Comparison of ENCODE assay signal across 15 mouse cellular contexts in genomic region chr7:66369071-66369933, GRCm38 (mm10). TPM values are rescaled to one million over a fixed set of nuclear protein-coding genes. Genes with fewer than 3 reads are reported as not detected.
DNase-seq lines count a peak whose midpoint lies in the region; ATAC-seq and TF ChIP-seq lines count a peak whose summit lies in the region.
"Had no signal": no experiment of that assay in that cellular context is flagged by ENCODE, and none has a peak within 500 bp of the region (broad histone marks: within the 10 kb centered on the region; RNA-seq: fewer than 3 reads in every experiment).

No protein-coding gene starts in this region.

- no peak for ATAC-seq in kidney, embryonic 14.5 days (ENCODE audit: low FRiP score, low TSS enrichment)
- no peak for ATAC-seq in heart, postnatal 0 days (ENCODE audit: insufficient read depth, low read depth)
- no peak for ATAC-seq in hindbrain, embryonic 11.5 days (ENCODE audit: low FRiP score)
- ATAC-seq: forebrain, embryonic 16.5 days had no signal

- TF ChIP-seq EP300 in heart, postnatal 0 days (IDR thresholded peaks at IDR 0.05; ENCODE audit: low read depth): no peak

- no peak overlapping the region for H3K9ac ChIP-seq in kidney, embryonic 14.5 days (ENCODE audit: low read depth, low read length)
- no peak overlapping the region for H3K9ac ChIP-seq in heart, postnatal 0 days (replicated peaks; ENCODE audit: low read depth, low read length)
- no peak overlapping the region for H3K9ac ChIP-seq in hindbrain, embryonic 11.5 days (ENCODE audit: low read depth, low read length)
- H3K9ac ChIP-seq: neural tube, embryonic 13.5 days had no signal

- no peak overlapping the region for H3K4me2 ChIP-seq in kidney, embryonic 14.5 days (replicated peaks; ENCODE audit: low read depth, low read length)
- no peak overlapping the region for H3K4me2 ChIP-seq in heart, postnatal 0 days (ENCODE audit: low read depth, low read length)
- H3K4me2 ChIP-seq in hindbrain, embryonic 11.5 days (replicated peaks; ENCODE audit: low read depth, low read length): no peak overlapping the region
- H3K4me2 ChIP-seq: neural tube, embryonic 13.5 days had no signal

- no peaks in the 10 kb centered on the region for H3K9me3 ChIP-seq in kidney, embryonic 14.5 days (ENCODE audit: control insufficient read depth, low read length)
- no peaks in the 10 kb centered on the region for H3K9me3 ChIP-seq in heart, postnatal 0 days (replicated peaks; ENCODE audit: control insufficient read depth, low read length)
- no peaks in the 10 kb centered on the region for H3K9me3 ChIP-seq in hindbrain, embryonic 11.5 days (ENCODE audit: control insufficient read depth, low read length)
- H3K9me3 ChIP-seq in midbrain, embryonic 10.5 days (replicated peaks): no peaks in the 10 kb centered on the region
- H3K9me3 ChIP-seq: hindbrain, embryonic 10.5 days; neural tube, embryonic 13.5 days had no signal

- H3K27me3 ChIP-seq in kidney, embryonic 14.5 days (ENCODE audit: control insufficient read depth, insufficient read depth, low read length): no peaks in the 10 kb centered on the region
- H3K27me3 ChIP-seq in heart, postnatal 0 days (ENCODE audit: control insufficient read depth, insufficient read depth, low read length): no peaks in the 10 kb centered on the region
- no peaks in the 10 kb centered on the region for H3K27me3 ChIP-seq in hindbrain, embryonic 11.5 days (ENCODE audit: control insufficient read depth, insufficient read depth, low read length)
- H3K27me3 ChIP-seq in midbrain, embryonic 10.5 days (ENCODE audit: low read depth, poor library complexity, severe bottlenecking): no peaks in the 10 kb centered on the region
- H3K27me3 ChIP-seq: neural tube, embryonic 13.5 days had no signal

- no peak overlapping the region for H3K4me3 ChIP-seq in kidney, embryonic 14.5 days (ENCODE audit: low read length)
- H3K4me3 ChIP-seq in heart, postnatal 0 days (ENCODE audit: low read depth, low read length): no peak overlapping the region
- H3K4me3 ChIP-seq in hindbrain, embryonic 11.5 days (ENCODE audit: low read depth, low read length): no peak overlapping the region
- H3K4me3 ChIP-seq in midbrain, embryonic 10.5 days: no peak overlapping the region
- H3K4me3 ChIP-seq: hindbrain, embryonic 10.5 days; neural tube, embryonic 13.5 days had no signal

- no peak for TF ChIP-seq CTCF in heart, postnatal 0 days (IDR thresholded peaks at IDR 0.05; ENCODE audit: low read depth)

- WGBS in kidney, embryonic 14.5 days: 70% methylated on average over 5 of the region's 5 CpGs
- WGBS in heart, postnatal 0 days: 64% methylated on average over 5 of the region's 5 CpGs
- 76% methylated on average over 5 of the region's 5 CpGs for WGBS in hindbrain, embryonic 11.5 days
- 79% methylated on average over 5 of the region's 5 CpGs for WGBS in midbrain, embryonic 10.5 days

- peak; percentile 48 for DNase-seq in adrenal gland, adult 2 months
- DNase-seq in adrenal gland, adult 8-10 months: no peak
- no peak for DNase-seq in kidney, postnatal 14 days
- DNase-seq in 3T3-L1 (ENCODE audit: low read depth, low spot score): peak; percentile 87
- DNase-seq in heart, postnatal 0 days (ENCODE audit: low spot score): no peak
- no peak for DNase-seq in hindbrain, embryonic 11.5 days (ENCODE audit: low spot score)
- no peak for DNase-seq in midbrain, embryonic 10.5 days (ENCODE audit: low spot score)
- DNase-seq: cerebellum, postnatal 36 days; layer of hippocampus, adult 9-11 months had no signal

- peaks cover 14% of the 10 kb centered on the region; the same call in 1 of the 2 replicates for H3K4me1 ChIP-seq in kidney, embryonic 14.5 days (ENCODE audit: control insufficient read depth, insufficient read depth, low read length)
- no peaks in the 10 kb centered on the region; the same call in 1 of the 2 replicates for H3K4me1 ChIP-seq in heart, postnatal 0 days (ENCODE audit: control insufficient read depth, insufficient read depth)
- H3K4me1 ChIP-seq in hindbrain, embryonic 11.5 days (replicated peaks; ENCODE audit: control insufficient read depth, insufficient read depth, low read length): no peaks in the 10 kb centered on the region
- no peaks in the 10 kb centered on the region for H3K4me1 ChIP-seq in midbrain, embryonic 10.5 days
- H3K4me1 ChIP-seq: hindbrain, embryonic 10.5 days; neural tube, embryonic 13.5 days had no signal

- peak overlapping the region; percentile 51 for H3K27ac ChIP-seq in kidney, embryonic 14.5 days (ENCODE audit: low read depth, low read length)
- 0 out of 2 replicates have a peak overlapping the region, but pooled peaks have one; percentile 27 for H3K27ac ChIP-seq in heart, postnatal 0 days (ENCODE audit: low read depth)
- H3K27ac ChIP-seq in hindbrain, embryonic 11.5 days (ENCODE audit: low read depth, low read length): no peak overlapping the region
- no peak overlapping the region for H3K27ac ChIP-seq in midbrain, embryonic 10.5 days (replicated peaks)
- H3K27ac ChIP-seq: hindbrain, embryonic 10.5 days; macrophage; neural tube, embryonic 13.5 days had no signal

- no peaks in the 10 kb centered on the region for H3K36me3 ChIP-seq in kidney, embryonic 14.5 days (ENCODE audit: control insufficient read depth, insufficient read depth, low read length)
- no peaks in the 10 kb centered on the region for H3K36me3 ChIP-seq in heart, postnatal 0 days (replicated peaks; ENCODE audit: control insufficient read depth, insufficient read depth, low read length)
- H3K36me3 ChIP-seq in hindbrain, embryonic 11.5 days (ENCODE audit: control insufficient read depth, insufficient read depth, low read length): no peaks in the 10 kb centered on the region
- no peaks in the 10 kb centered on the region for H3K36me3 ChIP-seq in midbrain, embryonic 10.5 days
- H3K36me3 ChIP-seq: hindbrain, embryonic 10.5 days; neural tube, embryonic 13.5 days had no signal

RNA-seq across cellular contexts. Expression of gene Gm10974, which starts 3.6 kb away (rescaled TPM):
- total RNA-seq in adrenal gland, adult 2 months (2021): not detected
- polyA plus RNA-seq in adrenal gland, adult 2 months (2012; rRNA removed): not detected in 2 replicates
- not detected for total RNA-seq in adrenal gland, adult 8-10 months (2022)
- polyA plus RNA-seq in kidney, embryonic 14.5 days (2014; fragmentation: Nextera tagmentation; extraction: Ambion mirVana): not detected in 2 replicates
- not detected in 2 replicates for total RNA-seq in heart, postnatal 0 days (2014; rRNA removed; ENCODE audit: low replicate concordance)
- not detected in 2 replicates for polyA plus RNA-seq in heart, postnatal 0 days (2015; fragmentation: Nextera tagmentation; extraction: Ambion mirVana)
- not detected in 2 replicates for polyA plus RNA-seq in hindbrain, embryonic 11.5 days (2014; fragmentation: Nextera tagmentation; extraction: Ambion mirVana)
- not detected in 2 replicates for polyA plus RNA-seq in midbrain, embryonic 10.5 days (2016; fragmentation: Nextera tagmentation; extraction: Ambion mirVana)
- total RNA-seq: adrenal gland, postnatal 36 days had no signal
- polyA plus RNA-seq: forebrain, embryonic 16.5 days; hindbrain, embryonic 10.5 days; macrophage; neural tube, embryonic 13.5 days had no signal

RNA-seq across cellular contexts. Expression of gene Lrrk1, which starts 18.8 kb away (rescaled TPM):
- total RNA-seq in adrenal gland, adult 2 months (2021): 10 to 100 TPM; 15.5 to 19.7 TPM
- polyA plus RNA-seq in adrenal gland, adult 2 months (2012; rRNA removed): 20.2 and 21.2 TPM in 2 replicates
- 10 to 100 TPM; 15.9 to 27.3 (median 21.8) TPM for total RNA-seq in adrenal gland, adult 8-10 months (2022)
- 9.3 and 12.4 TPM in 2 replicates for polyA plus RNA-seq in kidney, embryonic 14.5 days (2014; fragmentation: Nextera tagmentation; extraction: Ambion mirVana)
- total RNA-seq in heart, postnatal 0 days (2014; rRNA removed; ENCODE audit: low replicate concordance): 10.3 and 10.7 TPM in 2 replicates
- 4.0 and 4.1 TPM in 2 replicates for polyA plus RNA-seq in heart, postnatal 0 days (2015; fragmentation: Nextera tagmentation; extraction: Ambion mirVana)
- 2.9 and 3.2 TPM in 2 replicates for polyA plus RNA-seq in hindbrain, embryonic 11.5 days (2014; fragmentation: Nextera tagmentation; extraction: Ambion mirVana)
- 4.6 and 6.0 TPM in 2 replicates for polyA plus RNA-seq in midbrain, embryonic 10.5 days (2016; fragmentation: Nextera tagmentation; extraction: Ambion mirVana)

RNA-seq across cellular contexts. Expression of gene Aldh1a3, which starts 58.0 kb away (rescaled TPM):
- 10 to 100 TPM in 1 of 2 experiments, 1 to 10 TPM in 1; 6.2 to 14.6 TPM for total RNA-seq in adrenal gland, adult 2 months (2021)
- 3.2 and 4.5 TPM in 2 replicates for polyA plus RNA-seq in adrenal gland, adult 2 months (2012; rRNA removed)
- total RNA-seq in adrenal gland, adult 8-10 months (2022): 10 to 100 TPM; 17.9 to 26.2 (median 22.4) TPM
- 30.4 and 41.7 TPM in 2 replicates for polyA plus RNA-seq in kidney, embryonic 14.5 days (2014; fragmentation: Nextera tagmentation; extraction: Ambion mirVana)
- total RNA-seq in heart, postnatal 0 days (2014; rRNA removed; ENCODE audit: low replicate concordance): 2.2 TPM in 1 of 2 replicates, not detected in the other
- 1.2 and 1.4 TPM in 2 replicates for polyA plus RNA-seq in heart, postnatal 0 days (2015; fragmentation: Nextera tagmentation; extraction: Ambion mirVana)
- 1.3 and 4.2 TPM in 2 replicates for polyA plus RNA-seq in hindbrain, embryonic 11.5 days (2014; fragmentation: Nextera tagmentation; extraction: Ambion mirVana)
- 0.94 and 9.2 TPM in 2 replicates for polyA plus RNA-seq in midbrain, embryonic 10.5 days (2016; fragmentation: Nextera tagmentation; extraction: Ambion mirVana)
- polyA plus RNA-seq: macrophage had no signal

Comparison
In these comparisons a context has a peak if more than half of its experiments do, and no peak if none do; other contexts are left out.
1. DNase-seq: peak in adrenal gland, adult 2 months (single experiment) and 3T3-L1 (single experiment); none in adrenal gland, adult 8-10 months (single experiment), kidney, postnatal 14 days (single experiment), heart, postnatal 0 days (single experiment), hindbrain, embryonic 11.5 days (single experiment) and midbrain, embryonic 10.5 days (single experiment).
2. H3K27ac ChIP-seq: peak in kidney, embryonic 14.5 days (single experiment) and heart, postnatal 0 days (single experiment); none in hindbrain, embryonic 11.5 days (single experiment) and midbrain, embryonic 10.5 days (single experiment).